Mouse (Mus musculus): ENCODE measurements around the gene Stk32c. TPM values are rescaled to one million over a fixed set of nuclear protein-coding genes. Genes with fewer than 3 reads are reported as not detected.

Gene Stk32c
- total RNA-seq, 1 experiment = 0.89 TPM

- Histone ChIP-seq H3K9ac (ENCODE audit: insufficient read depth, low read depth, low read length, poor library complexity, severe bottlenecking) (no peak overlapping the region), H3K4me3 (ENCODE audit: insufficient read depth in 1 of 2, low read depth in 1 of 2, low read length in 2 of 2, poor library complexity in 1 of 2, severe bottlenecking in 1 of 2) (no peak overlapping the region), H3K27ac (ENCODE audit: insufficient read depth, low read depth, low read length, poor library complexity, severe bottlenecking) (no peak overlapping the region), H3K36me3 (ENCODE audit: control insufficient read depth, insufficient read depth, low read length, poor library complexity, severe bottlenecking) (no peaks in the 10 kb centered on the region), H3K4me1 (ENCODE audit: control insufficient read depth in 2 of 2, insufficient read depth in 2 of 2, low read length in 2 of 2, poor library complexity in 1 of 2) (no peaks in the 10 kb centered on the region), H3K9me3 (ENCODE audit: control insufficient read depth, insufficient read depth, low read depth, low read length) (no peaks in the 10 kb centered on the region)
- in situ Hi-C loops (cut with MboI; ENCODE audit: low sequenced_read_pairs in 2 of 2, unreplicated experiment in 2 of 2) = no loop called here
- no peak for TF ChIP-seq HCFC1 (IDR thresholded peaks at IDR 0.05; ENCODE audit: borderline replicate concordance, insufficient read depth, low read length)
- DNase-seq (ENCODE audit: low read depth, low spot score) = no peak
Measured at GRCm38 (mm10) chr7:139101826-139102225, 111.3 kb downstream of the Stk32c start.

GRCm38 (mm10) chr7:139101286-139101804, 111.8 kb downstream of the Stk32c start:
- Histone ChIP-seq H3K27ac (ENCODE audit: insufficient read depth, low read depth, low read length, poor library complexity, severe bottlenecking) (no peak overlapping the region), H3K36me3 (ENCODE audit: control insufficient read depth, insufficient read depth, low read length, poor library complexity, severe bottlenecking) (no peaks in the 10 kb centered on the region), H3K4me1 (ENCODE audit: control insufficient read depth in 2 of 2, insufficient read depth in 2 of 2, low read length in 2 of 2, poor library complexity in 1 of 2) (no peaks in the 10 kb centered on the region), H3K9me3 (ENCODE audit: control insufficient read depth, insufficient read depth, low read depth, low read length) (no peaks in the 10 kb centered on the region), H3K4me3 (ENCODE audit: insufficient read depth in 1 of 2, low read depth in 1 of 2, low read length in 2 of 2, poor library complexity in 1 of 2, severe bottlenecking in 1 of 2) (no peak overlapping the region), H3K9ac (ENCODE audit: insufficient read depth, low read depth, low read length, poor library complexity, severe bottlenecking) (no peak overlapping the region)
- in situ Hi-C loops (cut with MboI; ENCODE audit: low sequenced_read_pairs in 2 of 2, unreplicated experiment in 2 of 2) = no loop called here
- TF ChIP-seq ZNF384 (IDR thresholded peaks at IDR 0.05; ENCODE audit: low read depth, low read length) (no peak), MAFK (IDR thresholded peaks at IDR 0.05; ENCODE audit: insufficient read depth, low read depth, low read length) (no peak), ZC3H11A (IDR thresholded peaks at IDR 0.05; ENCODE audit: borderline replicate concordance, low read depth, low read length) (no peak), CHD2 (IDR thresholded peaks at IDR 0.05; ENCODE audit: low read depth, low read length) (no peak), HCFC1 (IDR thresholded peaks at IDR 0.05; ENCODE audit: borderline replicate concordance, insufficient read depth, low read length) (no peak)
- no peak for DNase-seq (ENCODE audit: low read depth, low spot score)

GRCm38 (mm10) chr7:139100531-139101095, 112.5 kb downstream of the Stk32c start:
- Histone ChIP-seq H3K9me3 (ENCODE audit: control insufficient read depth, insufficient read depth, low read depth, low read length) (no peaks in the 10 kb centered on the region), H3K4me1 (ENCODE audit: control insufficient read depth in 2 of 2, insufficient read depth in 2 of 2, low read length in 2 of 2, poor library complexity in 1 of 2) (no peaks in the 10 kb centered on the region), H3K27ac (ENCODE audit: insufficient read depth, low read depth, low read length, poor library complexity, severe bottlenecking) (no peak overlapping the region), H3K36me3 (ENCODE audit: control insufficient read depth, insufficient read depth, low read length, poor library complexity, severe bottlenecking) (no peaks in the 10 kb centered on the region), H3K4me3 (ENCODE audit: insufficient read depth in 1 of 2, low read depth in 1 of 2, low read length in 2 of 2, poor library complexity in 1 of 2, severe bottlenecking in 1 of 2) (no peak overlapping the region), H3K9ac (ENCODE audit: insufficient read depth, low read depth, low read length, poor library complexity, severe bottlenecking) (no peak overlapping the region)
- DNase-seq (ENCODE audit: low read depth, low spot score) = no peak
- in situ Hi-C loops (cut with MboI; ENCODE audit: low sequenced_read_pairs in 2 of 2, unreplicated experiment in 2 of 2) = no loop called here
- TF ChIP-seq MAFK (IDR thresholded peaks at IDR 0.05; ENCODE audit: insufficient read depth, low read depth, low read length) (no peak), ZNF384 (IDR thresholded peaks at IDR 0.05; ENCODE audit: low read depth, low read length) (no peak), CHD2 (IDR thresholded peaks at IDR 0.05; ENCODE audit: low read depth, low read length) (no peak), ZC3H11A (IDR thresholded peaks at IDR 0.05; ENCODE audit: borderline replicate concordance, low read depth, low read length) (no peak), HCFC1 (IDR thresholded peaks at IDR 0.05; ENCODE audit: borderline replicate concordance, insufficient read depth, low read length) (no peak)

- Histone ChIP-seq H3K9ac (ENCODE audit: insufficient read depth, low read depth, low read length, poor library complexity, severe bottlenecking) (no peak overlapping the region), H3K27ac (ENCODE audit: insufficient read depth, low read depth, low read length, poor library complexity, severe bottlenecking) (no peak overlapping the region), H3K4me1 (ENCODE audit: control insufficient read depth in 2 of 2, insufficient read depth in 2 of 2, low read length in 2 of 2, poor library complexity in 1 of 2) (no peaks in the 10 kb centered on the region), H3K4me3 (ENCODE audit: insufficient read depth in 1 of 2, low read depth in 1 of 2, low read length in 2 of 2, poor library complexity in 1 of 2, severe bottlenecking in 1 of 2) (no peak overlapping the region), H3K9me3 (ENCODE audit: control insufficient read depth, insufficient read depth, low read depth, low read length) (no peaks in the 10 kb centered on the region), H3K36me3 (ENCODE audit: control insufficient read depth, insufficient read depth, low read length, poor library complexity, severe bottlenecking) (no peaks in the 10 kb centered on the region)
- no peak for DNase-seq (ENCODE audit: low read depth, low spot score)
- in situ Hi-C loops (cut with MboI; ENCODE audit: low sequenced_read_pairs in 2 of 2, unreplicated experiment in 2 of 2) = loop anchor here in 1 of 2 experiments (25.0 kb wide), 1 partner anchor 366 kb away; no protein-coding TSS in a partner anchor
- TF ChIP-seq HCFC1 (IDR thresholded peaks at IDR 0.05; ENCODE audit: borderline replicate concordance, insufficient read depth, low read length) = no peak
- no peak for TF ChIP-seq ZNF384 (IDR thresholded peaks at IDR 0.05; ENCODE audit: low read depth, low read length)
- TF ChIP-seq MAFK (IDR thresholded peaks at IDR 0.05; ENCODE audit: insufficient read depth, low read depth, low read length) = no peak
- no peak for TF ChIP-seq ZC3H11A (IDR thresholded peaks at IDR 0.05; ENCODE audit: borderline replicate concordance, low read depth, low read length)
- TF ChIP-seq CHD2 (IDR thresholded peaks at IDR 0.05; ENCODE audit: low read depth, low read length) = no peak
Measured at GRCm38 (mm10) chr7:139096399-139096798, 116.7 kb downstream of the Stk32c start.

- no peak for DNase-seq (ENCODE audit: low read depth, low spot score)
- Histone ChIP-seq H3K4me3 (ENCODE audit: insufficient read depth in 1 of 2, low read depth in 1 of 2, low read length in 2 of 2, poor library complexity in 1 of 2, severe bottlenecking in 1 of 2) (no peak overlapping the region), H3K36me3 (ENCODE audit: control insufficient read depth, insufficient read depth, low read length, poor library complexity, severe bottlenecking) (no peaks in the 10 kb centered on the region), H3K9ac (ENCODE audit: insufficient read depth, low read depth, low read length, poor library complexity, severe bottlenecking) (no peak overlapping the region), H3K4me1 (ENCODE audit: control insufficient read depth in 2 of 2, insufficient read depth in 2 of 2, low read length in 2 of 2, poor library complexity in 1 of 2) (no peaks in the 10 kb centered on the region), H3K9me3 (ENCODE audit: control insufficient read depth, insufficient read depth, low read depth, low read length) (no peaks in the 10 kb centered on the region), H3K27ac (ENCODE audit: insufficient read depth, low read depth, low read length, poor library complexity, severe bottlenecking) (no peak overlapping the region)
- TF ChIP-seq ZC3H11A (IDR thresholded peaks at IDR 0.05; ENCODE audit: borderline replicate concordance, low read depth, low read length) (no peak), ZNF384 (IDR thresholded peaks at IDR 0.05; ENCODE audit: low read depth, low read length) (no peak)
- in situ Hi-C loops (cut with MboI; ENCODE audit: low sequenced_read_pairs in 2 of 2, unreplicated experiment in 2 of 2) = loop anchor here in 1 of 2 experiments (25.0 kb wide), 1 partner anchor 367 kb away; no protein-coding TSS in a partner anchor
Measured at GRCm38 (mm10) chr7:139095282-139095681, 117.8 kb downstream of the Stk32c start.

Measured in ES-E14 (cell line).